Mouse (Mus musculus): Measurements from ENCODE around the gene Ttc36.

GRCm38 (mm10) chr9:44802808-44803450 is at the start of gene Ttc36:
- TF ChIP-seq CTCF (IDR thresholded peaks at IDR 0.05; ENCODE audit: low read depth, low read length): no peak
- TF ChIP-seq POLR2A (IDR thresholded peaks at IDR 0.05; ENCODE audit: extremely low read depth, insufficient read depth, low read length): peak; percentile 92

Data from liver, adult 2 months (tissue).